Mouse (Mus musculus): ENCODE results near the gene Celf2. TPM values are rescaled to one million over a fixed set of nuclear protein-coding genes. Genes with fewer than 3 reads are reported as not detected.
A peak's percentile ranks its signal among the peaks of the same experiment; 100 is the strongest.

The Celf2 gene
- polyA plus RNA-seq, 1 experiment: 8.9 TPM

DNA sequence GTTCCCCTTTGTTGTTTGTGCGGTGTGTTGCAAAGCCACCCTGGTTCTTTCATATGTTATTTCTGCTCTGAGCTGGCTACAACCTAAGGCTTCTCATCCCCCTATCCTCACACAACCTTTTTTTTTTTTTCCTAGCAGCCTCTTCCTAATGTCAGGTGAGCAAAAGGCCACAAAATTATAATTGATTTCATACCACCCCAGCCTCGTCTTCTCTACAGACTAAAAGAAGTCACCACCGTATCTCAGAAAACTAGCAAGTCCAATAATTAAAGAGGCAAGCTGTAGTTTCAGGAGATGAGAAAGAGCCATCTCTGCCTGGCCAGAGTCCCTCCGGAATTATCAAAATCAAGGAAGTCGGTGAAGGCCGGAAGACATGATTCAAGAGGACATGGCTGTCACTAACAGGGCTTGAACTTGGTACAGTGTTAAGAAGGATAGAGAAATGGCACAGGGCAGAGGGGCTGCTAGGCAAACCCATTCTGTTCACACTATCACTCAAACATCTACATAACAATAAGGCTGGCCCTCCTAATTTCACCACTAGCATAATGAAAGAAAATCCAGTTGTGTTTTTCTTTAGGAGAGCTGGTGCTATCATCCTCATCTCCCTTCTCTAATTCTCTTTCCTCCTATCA is 628.3 kb downstream of the Celf2 start:
- TF ChIP-seq POLR2A (IDR thresholded peaks at IDR 0.05; ENCODE audit: low read depth, low read length): no peak
- no peak for TF ChIP-seq CTCF (IDR thresholded peaks at IDR 0.05; ENCODE audit: extremely low read depth, insufficient read length, insufficient replicate concordance, low read depth, low read length)
- no peak overlapping the region for H3K4me3 ChIP-seq (ENCODE audit: low read depth, low read length)
- no peak overlapping the region for H3K27ac ChIP-seq (ENCODE audit: insufficient read depth, low read depth, low read length)
- WGBS: 93% methylated on average over 6 of the region's 6 CpGs
- no peaks in the 10 kb centered on the region for H3K27me3 ChIP-seq (ENCODE audit: control insufficient read depth, insufficient read depth, low read length)
- H3K4me1 ChIP-seq (ENCODE audit: control insufficient read depth, insufficient read depth, insufficient read length, low read length): no peaks in the 10 kb centered on the region
- no peaks in the 10 kb centered on the region for H3K36me3 ChIP-seq (ENCODE audit: control insufficient read depth, insufficient read depth, low read length)

GRCm38 (mm10) chr2:6877094-6877493 is 632.3 kb downstream of the Celf2 start:
- 61% methylated on average over 5 of the region's 5 CpGs for WGBS
- no peak for TF ChIP-seq POLR2A (IDR thresholded peaks at IDR 0.05; ENCODE audit: low read depth, low read length)
- no peak for TF ChIP-seq CTCF (IDR thresholded peaks at IDR 0.05; ENCODE audit: extremely low read depth, insufficient read length, insufficient replicate concordance, low read depth, low read length)
- Histone ChIP-seq H3K27me3 (ENCODE audit: control insufficient read depth, insufficient read depth, low read length) (peaks cover 10% of the 10 kb centered on the region), H3K4me3 (ENCODE audit: low read depth, low read length) (no peak overlapping the region), H3K27ac (ENCODE audit: insufficient read depth, low read depth, low read length) (no peak overlapping the region), H3K36me3 (ENCODE audit: control insufficient read depth, insufficient read depth, low read length) (no peaks in the 10 kb centered on the region), H3K4me1 (ENCODE audit: control insufficient read depth, insufficient read depth, insufficient read length, low read length) (0 out of 2 replicates have a peak, but pooled peaks cover 2% of the 10 kb centered on the region)

DNA sequence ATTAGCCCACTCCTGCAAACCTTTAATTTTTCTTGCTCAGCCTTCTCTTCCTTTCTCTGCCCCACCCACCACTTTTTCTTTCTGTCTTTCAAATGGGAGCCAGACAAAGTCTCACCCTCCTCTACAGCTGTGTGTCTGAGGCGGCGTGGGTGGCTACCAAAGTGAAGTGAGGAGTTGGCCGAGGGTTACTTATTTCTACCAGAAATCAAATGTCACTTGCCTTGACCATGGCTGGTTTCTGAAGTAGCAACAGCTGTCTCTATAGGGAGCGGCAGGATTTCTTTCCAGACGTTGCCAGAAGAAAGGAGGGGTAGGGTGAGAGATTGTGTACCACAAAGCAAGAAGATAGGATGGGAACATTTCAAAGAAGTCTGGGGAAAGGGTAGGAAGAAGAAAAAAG is 632.8 kb downstream of the Celf2 start:
- Histone ChIP-seq H3K4me3 (ENCODE audit: low read depth, low read length) (no peak overlapping the region), H3K27ac (ENCODE audit: insufficient read depth, low read depth, low read length) (no peak overlapping the region), H3K36me3 (ENCODE audit: control insufficient read depth, insufficient read depth, low read length) (no peaks in the 10 kb centered on the region), H3K27me3 (ENCODE audit: control insufficient read depth, insufficient read depth, low read length) (peaks cover 14% of the 10 kb centered on the region), H3K4me1 (ENCODE audit: control insufficient read depth, insufficient read depth, insufficient read length, low read length) (0 out of 2 replicates have a peak, but pooled peaks cover 2% of the 10 kb centered on the region)
- TF ChIP-seq CTCF (IDR thresholded peaks at IDR 0.05; ENCODE audit: extremely low read depth, insufficient read length, insufficient replicate concordance, low read depth, low read length): no peak
- no peak for TF ChIP-seq POLR2A (IDR thresholded peaks at IDR 0.05; ENCODE audit: low read depth, low read length)
- 67% methylated on average over 5 of the region's 5 CpGs for WGBS

GRCm38 (mm10) chr2:6875071-6875611 is 634.2 kb downstream of the Celf2 start:
- TF ChIP-seq POLR2A (IDR thresholded peaks at IDR 0.05; ENCODE audit: low read depth, low read length) (no peak), CTCF (IDR thresholded peaks at IDR 0.05; ENCODE audit: extremely low read depth, insufficient read length, insufficient replicate concordance, low read depth, low read length) (no peak)
- Histone ChIP-seq H3K27me3 (ENCODE audit: control insufficient read depth, insufficient read depth, low read length) (peaks cover 15% of the 10 kb centered on the region), H3K27ac (ENCODE audit: insufficient read depth, low read depth, low read length) (no peak overlapping the region), H3K4me3 (ENCODE audit: low read depth, low read length) (no peak overlapping the region), H3K36me3 (ENCODE audit: control insufficient read depth, insufficient read depth, low read length) (no peaks in the 10 kb centered on the region), H3K4me1 (ENCODE audit: control insufficient read depth, insufficient read depth, insufficient read length, low read length) (0 out of 2 replicates have a peak, but pooled peaks cover 2% of the 10 kb centered on the region)
- WGBS: 65% methylated on average over 11 of the region's 11 CpGs

DNA sequence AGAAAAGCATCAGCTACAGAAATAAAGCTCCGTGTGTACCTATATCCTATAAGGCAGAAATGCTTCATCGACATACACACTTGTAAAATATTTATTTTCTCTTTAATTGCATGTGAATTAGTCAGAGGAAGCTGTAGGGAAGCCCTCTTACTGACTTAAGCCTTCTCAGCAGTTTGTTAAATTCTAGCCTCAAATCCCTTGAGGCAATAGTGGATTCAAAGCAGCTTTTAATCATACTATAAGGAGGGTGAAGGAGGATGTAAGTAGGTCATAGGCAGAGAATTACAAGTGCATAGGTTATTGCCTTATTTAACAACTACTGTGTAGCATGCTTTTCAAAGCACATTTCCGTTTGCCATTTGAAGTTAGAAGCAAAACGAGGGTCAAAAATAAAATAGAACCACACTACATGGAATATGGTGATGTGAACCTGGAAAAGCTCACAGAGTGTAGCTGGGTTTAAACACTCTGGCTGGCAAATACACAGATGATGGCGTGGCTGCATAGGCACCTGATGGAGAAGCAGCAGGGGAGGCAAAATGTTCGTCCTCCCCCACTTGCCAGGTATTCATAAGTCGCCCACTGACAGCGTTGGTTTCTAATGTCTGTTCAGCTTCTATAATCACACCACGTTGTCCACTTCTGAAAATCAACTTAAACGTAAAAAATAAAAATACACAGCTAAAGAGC is 635.0 kb downstream of the Celf2 start:
- H3K4me3 ChIP-seq (ENCODE audit: low read depth, low read length): no peak overlapping the region
- 0 out of 2 replicates have a peak, but pooled peaks cover 2% of the 10 kb centered on the region for H3K4me1 ChIP-seq (ENCODE audit: control insufficient read depth, insufficient read depth, insufficient read length, low read length)
- no peak overlapping the region for H3K27ac ChIP-seq (ENCODE audit: insufficient read depth, low read depth, low read length)
- TF ChIP-seq POLR2A (IDR thresholded peaks at IDR 0.05; ENCODE audit: low read depth, low read length) (no peak), CTCF (IDR thresholded peaks at IDR 0.05; ENCODE audit: extremely low read depth, insufficient read length, insufficient replicate concordance, low read depth, low read length) (no peak)
- no peaks in the 10 kb centered on the region for H3K36me3 ChIP-seq (ENCODE audit: control insufficient read depth, insufficient read depth, low read length)
- peaks cover 17% of the 10 kb centered on the region for H3K27me3 ChIP-seq (ENCODE audit: control insufficient read depth, insufficient read depth, low read length)
- 73% methylated on average over 10 of the region's 10 CpGs for WGBS

- TF ChIP-seq CTCF (IDR thresholded peaks at IDR 0.05; ENCODE audit: extremely low read depth, insufficient read length, insufficient replicate concordance, low read depth, low read length) (no peak), POLR2A (IDR thresholded peaks at IDR 0.05; ENCODE audit: low read depth, low read length) (no peak)
- no peak overlapping the region for H3K27ac ChIP-seq (ENCODE audit: insufficient read depth, low read depth, low read length)
- H3K27me3 ChIP-seq (ENCODE audit: control insufficient read depth, insufficient read depth, low read length): peaks cover 17% of the 10 kb centered on the region
- H3K4me3 ChIP-seq (ENCODE audit: low read depth, low read length): no peak overlapping the region
- WGBS: 72% methylated on average over 1 of the region's 1 CpGs
- 0 out of 2 replicates have a peak, but pooled peaks cover 2% of the 10 kb centered on the region for H3K4me1 ChIP-seq (ENCODE audit: control insufficient read depth, insufficient read depth, insufficient read length, low read length)
- no peaks in the 10 kb centered on the region for H3K36me3 ChIP-seq (ENCODE audit: control insufficient read depth, insufficient read depth, low read length)
Observed at GRCm38 (mm10) chr2:6873711-6874110, 635.7 kb downstream of the Celf2 start.

- WGBS: 14% methylated on average over 10 of the region's 10 CpGs
- Histone ChIP-seq H3K4me1 (ENCODE audit: control insufficient read depth, insufficient read depth, insufficient read length, low read length) (0 out of 2 replicates have a peak, but pooled peaks cover 2% of the 10 kb centered on the region), H3K27ac (ENCODE audit: insufficient read depth, low read depth, low read length) (no peak overlapping the region), H3K36me3 (ENCODE audit: control insufficient read depth, insufficient read depth, low read length) (no peaks in the 10 kb centered on the region), H3K27me3 (ENCODE audit: control insufficient read depth, insufficient read depth, low read length) (peaks cover 17% of the 10 kb centered on the region), H3K4me3 (ENCODE audit: low read depth, low read length) (peak overlapping the region; percentile 94)
- no peak for TF ChIP-seq POLR2A (IDR thresholded peaks at IDR 0.05; ENCODE audit: low read depth, low read length)
- TF ChIP-seq CTCF (IDR thresholded peaks at IDR 0.05; ENCODE audit: extremely low read depth, insufficient read length, insufficient replicate concordance, low read depth, low read length): no peak
Observed at GRCm38 (mm10) chr2:6872894-6873255, 636.5 kb downstream of the Celf2 start.
